Mouse (Mus musculus): Measurements from ENCODE around the gene Brdt. TPM values are rescaled to one million over a fixed set of nuclear protein-coding genes. Genes with fewer than 3 reads are reported as not detected.

The Brdt gene
- polyA plus RNA-seq, 1 experiment from 2014 or later = 2.2 TPM

DNA sequence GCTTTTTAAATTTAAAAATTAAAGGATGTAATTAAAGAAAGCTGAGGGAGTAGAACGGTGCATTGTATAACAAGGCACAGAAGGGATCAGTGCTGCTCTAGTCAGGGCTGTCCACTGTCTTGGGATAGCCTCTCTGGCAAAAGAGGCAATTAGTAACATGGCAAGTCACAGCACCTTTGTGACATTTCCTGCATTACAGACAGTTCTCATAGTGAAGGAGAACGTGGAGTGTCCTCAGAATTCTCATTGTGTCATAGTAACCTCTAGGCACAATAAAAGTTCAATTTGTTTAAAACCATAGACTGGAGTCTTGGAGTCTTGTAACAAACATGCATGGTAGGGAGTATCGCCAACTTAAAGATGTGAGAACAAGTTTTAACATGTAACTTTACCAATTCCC is 100.3 kb downstream of the Brdt start, which contains the start of gene Lpcat2b:
Gene Lpcat2b (plus strand): TSS at position 301 of the 400 bp plus-strand sequence.
- no peak within 1 kb of the TSS for H3K4me2 ChIP-seq (ENCODE audit: low read depth, low read length)
- H3K4me3 ChIP-seq (replicated peaks; ENCODE audit: low read length) = no peak within 1 kb of the TSS
- H3K27me3 ChIP-seq (ENCODE audit: control insufficient read depth, insufficient read depth, low read length) = no peaks in the 10 kb centered on the region
- no peak within 1 kb of the TSS for H3K27ac ChIP-seq (ENCODE audit: low read length)
- whole genome bisulfite sequencing = 76% methylated on average over 3 of the region's 3 CpGs
- no peaks in the 10 kb centered on the region for H3K9me3 ChIP-seq (replicated peaks; ENCODE audit: control insufficient read depth, low read length)
- ATAC-seq (ENCODE audit: insufficient read depth, low FRiP score) = no peak
- no peaks in the 10 kb centered on the region for H3K36me3 ChIP-seq (ENCODE audit: control insufficient read depth, insufficient read depth, low read length)
- no peaks in the 10 kb centered on the region for H3K4me1 ChIP-seq (ENCODE audit: control insufficient read depth, insufficient read depth, low read length)
- no peak within 1 kb of the TSS for H3K9ac ChIP-seq (ENCODE audit: low read length)

DNA sequence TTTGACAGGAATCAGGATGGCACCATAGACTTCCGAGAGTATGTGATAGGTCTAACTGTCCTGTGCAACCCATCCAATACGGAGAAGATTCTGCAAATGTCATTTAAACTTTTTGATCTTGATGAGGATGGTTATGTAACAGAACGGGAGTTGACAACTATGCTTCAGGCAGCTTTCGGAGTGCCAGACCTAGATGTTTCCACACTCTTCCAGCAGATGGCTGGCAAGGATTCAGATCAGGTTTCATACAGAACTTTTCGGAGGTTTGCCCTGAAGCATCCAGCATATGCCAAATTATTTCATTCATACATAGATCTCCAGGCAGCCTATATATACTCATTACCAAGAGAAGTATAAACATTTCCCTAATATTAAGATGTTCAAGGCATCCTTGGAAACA is 103.0 kb downstream of the Brdt start:
- peaks cover 7% of the 10 kb centered on the region for H3K4me1 ChIP-seq (ENCODE audit: control insufficient read depth, insufficient read depth, low read length)
- H3K27me3 ChIP-seq (ENCODE audit: control insufficient read depth, insufficient read depth, low read length) = no peaks in the 10 kb centered on the region
- no peak overlapping the region for H3K4me2 ChIP-seq (ENCODE audit: low read depth, low read length)
- no peak overlapping the region for H3K9ac ChIP-seq (ENCODE audit: low read length)
- H3K36me3 ChIP-seq (ENCODE audit: control insufficient read depth, insufficient read depth, low read length) = no peaks in the 10 kb centered on the region
- 82% methylated on average over 5 of the region's 5 CpGs for WGBS
- no peak for ATAC-seq (ENCODE audit: insufficient read depth, low FRiP score)
- H3K27ac ChIP-seq (ENCODE audit: low read length) = no peak overlapping the region
- H3K4me3 ChIP-seq (replicated peaks; ENCODE audit: low read length) = no peak overlapping the region
- H3K9me3 ChIP-seq (replicated peaks; ENCODE audit: control insufficient read depth, low read length) = no peaks in the 10 kb centered on the region

DNA sequence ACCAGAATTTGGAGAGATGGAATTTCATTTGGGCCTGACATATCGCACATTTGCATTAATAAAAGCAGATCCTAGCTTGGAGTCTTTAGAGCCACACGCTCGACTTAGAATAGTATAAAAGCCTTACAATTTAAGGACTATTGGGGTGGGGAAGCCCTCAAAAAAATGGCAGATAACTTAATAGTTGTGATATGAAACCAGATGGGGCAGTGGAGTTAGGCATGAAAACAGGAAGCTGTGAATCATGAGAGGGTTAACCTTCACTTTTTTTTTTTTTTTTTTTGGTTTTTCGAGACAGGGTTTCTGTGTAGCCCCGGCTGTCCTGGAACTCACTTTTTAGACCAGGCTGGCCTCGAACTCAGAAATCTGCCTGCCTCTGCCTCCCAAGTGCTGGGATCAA is 105.2 kb downstream of the Brdt start:
- Histone ChIP-seq H3K9ac (ENCODE audit: low read length) (no peak overlapping the region), H3K36me3 (ENCODE audit: control insufficient read depth, insufficient read depth, low read length) (no peaks in the 10 kb centered on the region), H3K27ac (ENCODE audit: low read length) (no peak overlapping the region), H3K9me3 (replicated peaks; ENCODE audit: control insufficient read depth, low read length) (no peaks in the 10 kb centered on the region), H3K4me2 (ENCODE audit: low read depth, low read length) (no peak overlapping the region), H3K4me1 (ENCODE audit: control insufficient read depth, insufficient read depth, low read length) (peaks cover 7% of the 10 kb centered on the region), H3K4me3 (replicated peaks; ENCODE audit: low read length) (no peak overlapping the region), H3K27me3 (ENCODE audit: control insufficient read depth, insufficient read depth, low read length) (no peaks in the 10 kb centered on the region)
- 78% methylated on average over 6 of the region's 6 CpGs for WGBS
- ATAC-seq (ENCODE audit: insufficient read depth, low FRiP score) = no peak

Other genes with a start within 250 kb of the Brdt start
- 29.5 and 31.1 TPM in 2 replicates for gene Tgfbr3, start 41.5 kb upstream of the Brdt start, polyA plus RNA-seq (2015; fragmentation: Nextera tagmentation; extraction: Ambion mirVana)
- gene Ephx4, start 71.6 kb downstream of the Brdt start, polyA plus RNA-seq (2015; fragmentation: Nextera tagmentation; extraction: Ambion mirVana) = 1.4 and 1.8 TPM in 2 replicates
- not detected in 2 replicates for gene Lpcat2b, start 100.4 kb downstream of the Brdt start, polyA plus RNA-seq (2015; fragmentation: Nextera tagmentation; extraction: Ambion mirVana)
- 3.6 and 3.8 TPM in 2 replicates for gene Btbd8, start 106.8 kb downstream of the Brdt start, polyA plus RNA-seq (2015; fragmentation: Nextera tagmentation; extraction: Ambion mirVana)
- gene Gm42669, start 176.5 kb downstream of the Brdt start, polyA plus RNA-seq (2015; fragmentation: Nextera tagmentation; extraction: Ambion mirVana) = 0.20 and 0.46 TPM in 2 replicates
- 0.06 and 0.09 TPM in 2 replicates for gene 1700028K03Rik, start 203.6 kb downstream of the Brdt start, polyA plus RNA-seq (2015; fragmentation: Nextera tagmentation; extraction: Ambion mirVana)

Data from stomach, embryonic 16.5 days (tissue).